Mouse (Mus musculus) liver, embryonic 14.5 days (tissue): Measurements from ENCODE around the gene Foxk1.

ENCODE experiments used
- CTCF ChIP-seq: IDR thresholded peaks from 2 replicates; pipeline ENCODE4 v1.5.1; 2016; ENCODE audit warnings: antibody characterized with exemption, low read depth, control low read depth
- EP300 ChIP-seq: IDR thresholded peaks from 2 replicates; pipeline ENCODE4 v1.6.1; 2016; ENCODE audit warnings: antibody characterized with exemption, low read depth

DNA sequence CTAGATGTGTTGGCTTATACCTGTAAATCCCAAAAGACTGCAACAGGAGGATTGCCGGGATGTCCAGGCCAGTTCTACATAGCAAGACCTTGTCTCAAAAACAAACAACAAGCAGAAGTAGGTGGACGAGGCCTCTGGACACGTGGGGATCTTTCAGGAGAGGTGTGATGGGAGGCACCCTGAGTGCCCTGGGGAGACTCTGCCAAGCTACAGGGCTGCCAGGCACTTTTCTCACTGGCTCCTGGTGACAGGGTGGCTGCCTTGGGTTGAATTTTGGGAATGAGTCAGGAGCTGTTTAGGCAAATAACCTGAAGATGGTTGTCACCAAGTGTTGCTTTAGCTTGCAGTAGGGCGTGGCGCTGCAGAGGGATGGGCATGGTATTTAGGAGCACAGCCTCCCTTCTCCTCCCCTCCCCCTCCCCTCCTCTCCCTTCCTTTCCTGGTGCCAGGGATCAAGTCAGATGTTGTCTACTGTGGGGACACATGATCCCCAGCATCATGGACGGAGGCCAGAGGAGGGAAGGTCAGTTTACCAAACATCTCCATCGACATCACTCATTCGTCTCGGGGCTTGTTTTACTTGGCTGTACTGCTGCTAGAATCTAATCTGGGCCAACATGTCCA, 30.6 kb downstream of the Foxk1 start:
- TF ChIP-seq EP300 (no peak), CTCF (no peak)
